Mouse (Mus musculus) layer of hippocampus, adult 9-10 months (tissue): Measurements from ENCODE around the gene Asap3.

Experiments
- DNase-seq: peaks from one replicate; pipeline ENCODE4 v3.0.0; 2022; ENCODE audit warnings: low spot score

Asap3 gene

GRCm38 (mm10) chr4:136206033-136206893 lies at the start of gene Asap3:
TSS of gene Asap3 (plus strand) at chr4:136206365.
- peak; percentile 63 for DNase-seq

- no peak for DNase-seq
Measured at GRCm38 (mm10) chr4:136158498-136158897, 47.7 kb upstream of the Asap3 start.

GRCm38 (mm10) chr4:136159802-136160397 lies 46.3 kb upstream of the Asap3 start:
- peak; percentile 87 for DNase-seq

- peak; percentile 75 for DNase-seq
Measured at GRCm38 (mm10) chr4:136163448-136163847, 42.7 kb upstream of the Asap3 start.

- DNase-seq, result no peak
Measured at GRCm38 (mm10) chr4:136164981-136165380, 41.2 kb upstream of the Asap3 start.

GRCm38 (mm10) chr4:136167701-136168100 lies 38.5 kb upstream of the Asap3 start:
- no peak for DNase-seq

GRCm38 (mm10) chr4:136170401-136170800 lies 35.8 kb upstream of the Asap3 start:
- no peak for DNase-seq

- DNase-seq, result no peak
Measured at GRCm38 (mm10) chr4:136171455-136171854, 34.7 kb upstream of the Asap3 start.

GRCm38 (mm10) chr4:136172011-136172541 lies 34.1 kb upstream of the Asap3 start, which contains the start of gene E2f2:
TSS of gene E2f2 (plus strand) at chr4:136172394.
- DNase-seq, result no peak

GRCm38 (mm10) chr4:136172542-136173209 lies 33.5 kb upstream of the Asap3 start:
- DNase-seq, result no peak

- no peak for DNase-seq
Measured at GRCm38 (mm10) chr4:136173210-136173715, 32.9 kb upstream of the Asap3 start.

- no peak for DNase-seq
Measured at GRCm38 (mm10) chr4:136174216-136175193, 31.7 kb upstream of the Asap3 start.

GRCm38 (mm10) chr4:136176022-136176552 lies 30.1 kb upstream of the Asap3 start:
- DNase-seq, result no peak

- no peak for DNase-seq
Measured at GRCm38 (mm10) chr4:136177244-136177611, 28.9 kb upstream of the Asap3 start.

- no peak for DNase-seq
Measured at GRCm38 (mm10) chr4:136177612-136178474, 28.3 kb upstream of the Asap3 start.

- no peak for DNase-seq
Measured at GRCm38 (mm10) chr4:136178475-136178921, 27.7 kb upstream of the Asap3 start.

GRCm38 (mm10) chr4:136179456-136179855 lies 26.7 kb upstream of the Asap3 start:
- no peak for DNase-seq

- no peak for DNase-seq
Measured at GRCm38 (mm10) chr4:136179998-136180397, 26.2 kb upstream of the Asap3 start.

GRCm38 (mm10) chr4:136180408-136181330 lies 25.5 kb upstream of the Asap3 start:
- no peak for DNase-seq
